Mouse (Mus musculus) limb, embryonic 10.5 days (tissue): ENCODE data around the gene Prpsap1. TPM values are rescaled to one million over a fixed set of nuclear protein-coding genes. Genes with fewer than 3 reads are reported as not detected.
"Not testable (repeated sequence)": the region's sequence is repeated elsewhere in the genome, so short reads cannot be mapped to it uniquely, and the experiment has no call there.

ENCODE experiments used
- DNase-seq: peaks from one replicate; pipeline ENCODE4 v3.0.0-alpha.2; 2017; ENCODE audit warnings: low spot score
- H3K27ac ChIP-seq: fragments of 300-500 bp; sonication (generic); 2 replicates; pipeline ENCODE4 v1.5.1; 2016; ENCODE audit warnings: mild to moderate bottlenecking
- H3K27me3 ChIP-seq: fragments of 300-500 bp; sonication (generic); 2 replicates; pipeline ENCODE4 v1.6.1; 2016; ENCODE audit warnings: low read depth, mild to moderate bottlenecking; ENCODE audit not compliant: poor library complexity, severe bottlenecking
- H3K36me3 ChIP-seq: fragments of 300-500 bp; sonication (generic); 2 replicates; pipeline ENCODE4 v1.6.1; 2016; ENCODE audit warnings: mild to moderate bottlenecking, moderate library complexity
- H3K4me1 ChIP-seq: fragments of 300-500 bp; sonication (generic); 2 replicates; pipeline ENCODE4 v1.6.1; 2016
- H3K4me3 ChIP-seq: fragments of 300-500 bp; sonication (generic); 2 replicates; pipeline ENCODE4 v1.5.1; 2016; ENCODE audit warnings: mild to moderate bottlenecking, moderate library complexity
- H3K9me3 ChIP-seq: fragments of 300-500 bp; sonication (generic); replicated peaks from 2 replicates; pipeline ENCODE4 v1.6.1; 2016; ENCODE audit warnings: mild to moderate bottlenecking
- WGBS: fragments of 180-500 bp; shearing (Covaris S2); methylation state at CpG from one replicate; pipeline ENCODE4 v1.1.7; 2016; 5-methylcytosine and 5-hydroxymethylcytosine counted together
- polyA plus RNA-seq: library from polyadenylated mRNA; unstranded; fragments of >200 nt; fragmentation: Nextera tagmentation; extraction: Ambion mirVana; gene quantifications from 2 replicates; pipeline ENCODE4 v1.2.1, GENCODE M21; 2016

Prpsap1 gene
- polyA plus RNA-seq, 1 experiment from 2014 or later: 209 TPM

GRCm38 (mm10) chr11:116426852-116427575 is 67.0 kb downstream of the Prpsap1 start:
- Histone ChIP-seq H3K4me1 (peaks cover 12% of the 10 kb centered on the region), H3K36me3 (no peaks in the 10 kb centered on the region), H3K4me3 (no peak overlapping the region), H3K27ac (no peak overlapping the region), H3K27me3 (no peaks in the 10 kb centered on the region), H3K9me3 (no peaks in the 10 kb centered on the region)
- WGBS: 79% methylated on average over 6 of the region's 6 CpGs
- DNase-seq: no peak

GRCm38 (mm10) chr11:116426328-116426727 is 67.7 kb downstream of the Prpsap1 start:
- H3K9me3 ChIP-seq, H3K27me3 ChIP-seq, H3K27ac ChIP-seq, DNase-seq, H3K4me3 ChIP-seq, H3K36me3 ChIP-seq: not testable (repeated sequence)
- peaks cover 11% of the 10 kb centered on the region for H3K4me1 ChIP-seq
- 89% methylated on average over 11 of the region's 11 CpGs for WGBS

GRCm38 (mm10) chr11:116424621-116425407 is 69.2 kb downstream of the Prpsap1 start:
- Histone ChIP-seq H3K27me3 (no peaks in the 10 kb centered on the region), H3K4me3 (no peak overlapping the region), H3K36me3 (no peaks in the 10 kb centered on the region), H3K9me3 (no peaks in the 10 kb centered on the region), H3K27ac (no peak overlapping the region), H3K4me1 (peaks cover 16% of the 10 kb centered on the region)
- WGBS: 67% methylated on average over 8 of the region's 8 CpGs
- no peak for DNase-seq

- WGBS: 80% methylated on average over 10 of the region's 10 CpGs
- H3K9me3 ChIP-seq: no peaks in the 10 kb centered on the region
- H3K36me3 ChIP-seq: no peaks in the 10 kb centered on the region
- H3K27me3 ChIP-seq: no peaks in the 10 kb centered on the region
- DNase-seq: no peak
- H3K27ac ChIP-seq: no peak overlapping the region
- no peak overlapping the region for H3K4me3 ChIP-seq
- peaks cover 11% of the 10 kb centered on the region for H3K4me1 ChIP-seq
Measured at GRCm38 (mm10) chr11:116423782-116424620, 70.0 kb downstream of the Prpsap1 start.

- Histone ChIP-seq H3K36me3 (no peaks in the 10 kb centered on the region), H3K9me3 (no peaks in the 10 kb centered on the region), H3K27me3 (no peaks in the 10 kb centered on the region), H3K4me1 (peaks cover 16% of the 10 kb centered on the region), H3K27ac (no peak overlapping the region), H3K4me3 (no peak overlapping the region)
- DNase-seq: no peak
- 82% methylated on average over 6 of the region's 6 CpGs for WGBS
Measured at GRCm38 (mm10) chr11:116423214-116423613, 70.8 kb downstream of the Prpsap1 start.

- Histone ChIP-seq H3K27ac (no peak overlapping the region), H3K4me3 (no peak overlapping the region; the same call in 1 of the 2 replicates), H3K27me3 (no peaks in the 10 kb centered on the region), H3K9me3 (no peaks in the 10 kb centered on the region), H3K4me1 (peaks cover 21% of the 10 kb centered on the region), H3K36me3 (no peaks in the 10 kb centered on the region)
- 90% methylated on average over 2 of the region's 2 CpGs for WGBS
- DNase-seq: no peak
Measured at GRCm38 (mm10) chr11:116422562-116422961, 71.4 kb downstream of the Prpsap1 start.

- no peaks in the 10 kb centered on the region for H3K36me3 ChIP-seq
- H3K27me3 ChIP-seq: no peaks in the 10 kb centered on the region
- no peak for DNase-seq
- H3K9me3 ChIP-seq: no peaks in the 10 kb centered on the region
- peaks cover 31% of the 10 kb centered on the region for H3K4me1 ChIP-seq
- WGBS: 78% methylated on average over 6 of the region's 6 CpGs
- H3K27ac ChIP-seq: no peak overlapping the region
- no peak overlapping the region for H3K4me3 ChIP-seq
Measured at GRCm38 (mm10) chr11:116421102-116421501, 72.9 kb downstream of the Prpsap1 start.

Other genes starting within 250 kb of the Prpsap1 start
- gene Srp68, start 220.0 kb downstream of the Prpsap1 start, polyA plus RNA-seq: 121 and 123 TPM in 2 replicates
- 0.11 TPM in 1 of 2 replicates, not detected in the other for gene Galr2, start 213.3 kb downstream of the Prpsap1 start, polyA plus RNA-seq
- gene Exoc7, start 187.0 kb downstream of the Prpsap1 start, polyA plus RNA-seq: 55.1 and 64.8 TPM in 2 replicates
- gene Foxj1, start 158.8 kb downstream of the Prpsap1 start, polyA plus RNA-seq: 0.68 and 1.5 TPM in 2 replicates
- gene Rnf157, start 81.2 kb downstream of the Prpsap1 start, polyA plus RNA-seq: 11.1 and 18.3 TPM in 2 replicates
- 44.1 and 51.8 TPM in 2 replicates for gene Ubald2, start 60.1 kb downstream of the Prpsap1 start, polyA plus RNA-seq
- 0.36 and 0.44 TPM in 2 replicates for gene Qrich2, start 28.0 kb downstream of the Prpsap1 start, polyA plus RNA-seq
- 0.30 and 0.54 TPM in 2 replicates for gene Sphk1, start 36.7 kb upstream of the Prpsap1 start, polyA plus RNA-seq
- 12.7 and 16.4 TPM in 2 replicates for gene Ube2o, start 87.2 kb upstream of the Prpsap1 start, polyA plus RNA-seq
- not detected in 2 replicates for gene Aanat, start 92.2 kb upstream of the Prpsap1 start, polyA plus RNA-seq
- gene Rhbdf2, start 132.8 kb upstream of the Prpsap1 start, polyA plus RNA-seq: 4.4 and 5.2 TPM in 2 replicates
- 0.16 and 0.25 TPM in 2 replicates for gene Prcd, start 159.3 kb upstream of the Prpsap1 start, polyA plus RNA-seq
- 2.7 and 5.8 TPM in 2 replicates for gene Cygb, start 160.1 kb upstream of the Prpsap1 start, polyA plus RNA-seq